Mouse (Mus musculus) kidney, embryonic 14.5 days (tissue): ENCODE results near the gene Ubxn6. TPM values are rescaled to one million over a fixed set of nuclear protein-coding genes. Genes with fewer than 3 reads are reported as not detected.

Source experiments
- ATAC-seq: fragments of 200-750 bp; cut with Nextera tagmentation; 2 replicates; pipeline ENCODE4 v1.8.0; 2017; ENCODE audit warnings: moderate number of reproducible peaks, mild to moderate bottlenecking, moderate TSS enrichment, moderate library complexity; ENCODE audit not compliant: low FRiP score, low TSS enrichment
- H3K27ac ChIP-seq: fragments of 300-500 bp; sonication (generic); 2 replicates; pipeline ENCODE4 v1.5.1; 2014; ENCODE audit warnings: low read depth, mild to moderate bottlenecking, low read length, moderate library complexity, mixed read lengths
- H3K27me3 ChIP-seq: fragments of 300-500 bp; sonication (generic); 2 replicates; pipeline ENCODE4 v1.6.1; 2014; ENCODE audit warnings: mild to moderate bottlenecking, low read length; ENCODE audit not compliant: control insufficient read depth, insufficient read depth
- H3K36me3 ChIP-seq: fragments of 300-500 bp; sonication (generic); 2 replicates; pipeline ENCODE4 v1.6.1; 2014; ENCODE audit warnings: low read length, mixed read lengths; ENCODE audit not compliant: control insufficient read depth, insufficient read depth
- H3K4me1 ChIP-seq: fragments of 300-500 bp; sonication (generic); 2 replicates; pipeline ENCODE4 v1.6.1; 2014; ENCODE audit warnings: low read length, mixed read lengths; ENCODE audit not compliant: control insufficient read depth, insufficient read depth
- H3K4me2 ChIP-seq: fragments of 300-500 bp; sonication (generic); replicated peaks from 2 replicates; pipeline ENCODE4 v1.6.1; 2014; ENCODE audit warnings: low read depth, mild to moderate bottlenecking, low read length
- H3K4me3 ChIP-seq: fragments of 300-500 bp; sonication (generic); 2 replicates; pipeline ENCODE4 v1.5.1; 2014; ENCODE audit warnings: mild to moderate bottlenecking, low read length
- H3K9ac ChIP-seq: fragments of 300-500 bp; sonication (generic); 2 replicates; pipeline ENCODE4 v1.6.1; 2014; ENCODE audit warnings: low read depth, mild to moderate bottlenecking, low read length, moderate library complexity
- H3K9me3 ChIP-seq: fragments of 300-500 bp; sonication (generic); 2 replicates; pipeline ENCODE4 v1.6.1; 2016; ENCODE audit warnings: low read length; ENCODE audit not compliant: control insufficient read depth
- WGBS: fragments of 180-500 bp; shearing (Covaris S2); extraction: QIAGEN DNeasy Blood & Tissue Kit; methylation state at CpG from one replicate; pipeline ENCODE4 v1.1.7; 2014; 5-methylcytosine and 5-hydroxymethylcytosine counted together
- polyA plus RNA-seq: library from polyadenylated mRNA; unstranded; fragments of >200 nt; fragmentation: Nextera tagmentation; extraction: Ambion mirVana; gene quantifications from 2 replicates; pipeline ENCODE4 v1.2.1, GENCODE M21; 2014

The Ubxn6 gene
- polyA plus RNA-seq = 34.4 and 42.8 TPM in 2 replicates

GRCm38 (mm10) chr17:56074827-56075208, at the start of gene Ubxn6:
Gene Ubxn6, minus strand, starts transcription at chr17:56075028.
- ATAC-seq = peak; percentile 56
- Histone ChIP-seq H3K9ac (peak within 1 kb of the TSS; percentile 74), H3K27ac (peak within 1 kb of the TSS; percentile 98), H3K4me1 (peaks cover 10% of the 10 kb centered on the region), H3K36me3 (peaks cover 31% of the 10 kb centered on the region), H3K9me3 (no peaks in the 10 kb centered on the region), H3K4me3 (peak within 1 kb of the TSS; percentile 80), H3K27me3 (no peaks in the 10 kb centered on the region), H3K4me2 (peak within 1 kb of the TSS; percentile 59)
- WGBS = 0% methylated on average over 35 of the region's 35 CpGs

- H3K4me3 ChIP-seq = peak overlapping the region; percentile 41
Measured at GRCm38 (mm10) chr17:56123681-56124340, 49.0 kb upstream of the Ubxn6 start.

GRCm38 (mm10) chr17:56123161-56123560, 48.3 kb upstream of the Ubxn6 start:
- 89% methylated on average over 12 of the region's 12 CpGs for WGBS
- H3K27ac ChIP-seq = no peak overlapping the region
- ATAC-seq = no peak
- peaks cover 9% of the 10 kb centered on the region for H3K9me3 ChIP-seq
- H3K4me3 ChIP-seq = no peak overlapping the region
- no peaks in the 10 kb centered on the region for H3K36me3 ChIP-seq
- peaks cover 59% of the 10 kb centered on the region for H3K27me3 ChIP-seq
- no peak overlapping the region for H3K4me2 ChIP-seq
- no peak overlapping the region for H3K9ac ChIP-seq
- peaks cover 12% of the 10 kb centered on the region; the same call in 1 of the 2 replicates for H3K4me1 ChIP-seq

More at GRCm38 (mm10) chr17:56123681-56124340, 49.0 kb upstream of the Ubxn6 start:
- Histone ChIP-seq H3K9me3 (peaks cover 9% of the 10 kb centered on the region), H3K9ac (peak overlapping the region; percentile 65), H3K4me1 (peaks cover 12% of the 10 kb centered on the region; the same call in 1 of the 2 replicates), H3K4me2 (peak overlapping the region; percentile 81), H3K27ac (no peak overlapping the region), H3K27me3 (peaks cover 57% of the 10 kb centered on the region), H3K36me3 (no peaks in the 10 kb centered on the region)
- 0 out of 2 replicates have a peak, but pooled peaks have one; percentile 3 for ATAC-seq
- 38% methylated on average over 57 of the region's 59 CpGs for WGBS

- peak within 1 kb of the TSS; percentile 18; the same call in 1 of the 2 replicates for H3K4me3 ChIP-seq
- H3K4me1 ChIP-seq = peaks cover 12% of the 10 kb centered on the region; the same call in 1 of the 2 replicates
- H3K9ac ChIP-seq = no peak within 1 kb of the TSS
- H3K27ac ChIP-seq = no peak within 1 kb of the TSS
- peaks cover 59% of the 10 kb centered on the region for H3K27me3 ChIP-seq
- H3K4me2 ChIP-seq = no peak within 1 kb of the TSS
- H3K36me3 ChIP-seq = no peaks in the 10 kb centered on the region
- no peak for ATAC-seq
- 64% methylated on average over 2 of the region's 2 CpGs for WGBS
- peaks cover 9% of the 10 kb centered on the region for H3K9me3 ChIP-seq
Measured at GRCm38 (mm10) chr17:56121826-56122225, 47.0 kb upstream of the Ubxn6 start, which contains the start of gene Lrg1. Gene Lrg1, minus strand, starts transcription at chr17:56122001.

GRCm38 (mm10) chr17:56119981-56120880, 45.4 kb upstream of the Ubxn6 start:
- no peaks in the 10 kb centered on the region for H3K36me3 ChIP-seq
- H3K9me3 ChIP-seq = peaks cover 9% of the 10 kb centered on the region
- ATAC-seq = peak; percentile 11; the same call in 1 of the 2 replicates
- peak overlapping the region; percentile 35 for H3K4me2 ChIP-seq
- H3K4me1 ChIP-seq = peaks cover 12% of the 10 kb centered on the region; the same call in 1 of the 2 replicates
- 5% methylated on average over 65 of the region's 66 CpGs for WGBS
- no peak overlapping the region for H3K9ac ChIP-seq
- H3K27ac ChIP-seq = no peak overlapping the region
- peaks cover 59% of the 10 kb centered on the region for H3K27me3 ChIP-seq
- H3K4me3 ChIP-seq = peak overlapping the region; percentile 18

GRCm38 (mm10) chr17:56119431-56119830, 44.6 kb upstream of the Ubxn6 start:
- Histone ChIP-seq H3K9ac (no peak overlapping the region), H3K9me3 (peaks cover 9% of the 10 kb centered on the region), H3K36me3 (no peaks in the 10 kb centered on the region), H3K4me2 (peak overlapping the region; percentile 35), H3K27me3 (peaks cover 56% of the 10 kb centered on the region), H3K27ac (no peak overlapping the region), H3K4me3 (peak overlapping the region; percentile 18), H3K4me1 (peaks cover 12% of the 10 kb centered on the region; the same call in 1 of the 2 replicates)
- peak; percentile 24; the same call in 1 of the 2 replicates for ATAC-seq
- WGBS = 29% methylated on average over 12 of the region's 12 CpGs

- H3K9ac ChIP-seq = no peak within 1 kb of the TSS
- no peaks in the 10 kb centered on the region for H3K36me3 ChIP-seq
- peaks cover 37% of the 10 kb centered on the region for H3K27me3 ChIP-seq
- H3K4me2 ChIP-seq = peak within 1 kb of the TSS; percentile 61
- WGBS = 1% methylated on average over 27 of the region's 27 CpGs
- H3K4me1 ChIP-seq = peaks cover 12% of the 10 kb centered on the region; the same call in 1 of the 2 replicates
- ATAC-seq = peak; percentile 36; the same call in 1 of the 2 replicates
- no peak within 1 kb of the TSS for H3K27ac ChIP-seq
- peak within 1 kb of the TSS; percentile 35 for H3K4me3 ChIP-seq
- H3K9me3 ChIP-seq = peaks cover 2% of the 10 kb centered on the region
Measured at GRCm38 (mm10) chr17:56117251-56117710, 42.5 kb upstream of the Ubxn6 start, which contains the start of gene Plin5. Gene Plin5, minus strand, starts transcription at chr17:56117596.

GRCm38 (mm10) chr17:56116193-56116592, 41.4 kb upstream of the Ubxn6 start:
- Histone ChIP-seq H3K9me3 (no peaks in the 10 kb centered on the region), H3K36me3 (no peaks in the 10 kb centered on the region), H3K4me1 (peaks cover 12% of the 10 kb centered on the region; the same call in 1 of the 2 replicates), H3K27me3 (peaks cover 27% of the 10 kb centered on the region), H3K4me2 (no peak overlapping the region), H3K4me3 (no peak overlapping the region), H3K9ac (no peak overlapping the region), H3K27ac (no peak overlapping the region)
- WGBS = 77% methylated on average over 10 of the region's 10 CpGs
- ATAC-seq = no peak
